Mouse (Mus musculus): Measurements from ENCODE around the gene Sec13. TPM values are rescaled to one million over a fixed set of nuclear protein-coding genes. Genes with fewer than 3 reads are reported as not detected.

Sec13 gene
- polyA plus RNA-seq, 1 experiment from 2014 or later = 196 TPM

DNA sequence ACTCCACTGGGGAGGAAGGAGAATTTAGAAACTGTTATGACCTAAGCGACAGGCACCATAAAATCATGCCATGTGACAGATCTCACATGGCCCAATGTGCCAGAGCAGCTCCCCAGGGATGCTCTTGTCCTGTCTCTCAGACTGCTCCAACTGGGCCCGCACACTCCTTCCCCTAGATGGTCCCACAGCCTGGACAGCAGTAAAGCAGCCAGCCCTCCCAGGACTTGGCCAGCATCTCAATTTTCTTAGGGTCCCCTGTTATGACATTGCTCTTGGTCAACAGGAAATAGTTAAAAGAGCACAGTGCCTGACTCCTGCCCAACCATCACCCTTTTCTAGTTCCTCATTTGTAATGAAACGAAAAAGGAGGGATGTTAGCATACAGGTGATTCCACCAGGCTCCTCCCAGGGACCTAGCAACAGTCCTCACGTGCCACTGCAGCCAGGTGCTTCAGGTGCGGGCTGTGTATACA is 47.8 kb downstream of the Sec13 start:
- WGBS = 86% methylated on average over 5 of the region's 5 CpGs
- DNase-seq (ENCODE audit: low spot score) = no peak
- Histone ChIP-seq H3K36me3 (replicated peaks; ENCODE audit: control insufficient read depth, insufficient read depth) (no peaks in the 10 kb centered on the region), H3K4me1 (replicated peaks; ENCODE audit: control insufficient read depth, insufficient read depth, low read length) (peaks cover 6% of the 10 kb centered on the region; the same call in 1 of the 2 replicates), H3K27me3 (ENCODE audit: control insufficient read depth, insufficient read depth, low read length) (no peaks in the 10 kb centered on the region), H3K4me3 (replicated peaks; ENCODE audit: low read length) (no peak overlapping the region), H3K9ac (no peak overlapping the region), H3K9me3 (ENCODE audit: control insufficient read depth, low read length) (no peaks in the 10 kb centered on the region), H3K4me2 (replicated peaks) (no peak overlapping the region), H3K27ac (no peak overlapping the region)
- no peak for ATAC-seq (ENCODE audit: low FRiP score)

DNA sequence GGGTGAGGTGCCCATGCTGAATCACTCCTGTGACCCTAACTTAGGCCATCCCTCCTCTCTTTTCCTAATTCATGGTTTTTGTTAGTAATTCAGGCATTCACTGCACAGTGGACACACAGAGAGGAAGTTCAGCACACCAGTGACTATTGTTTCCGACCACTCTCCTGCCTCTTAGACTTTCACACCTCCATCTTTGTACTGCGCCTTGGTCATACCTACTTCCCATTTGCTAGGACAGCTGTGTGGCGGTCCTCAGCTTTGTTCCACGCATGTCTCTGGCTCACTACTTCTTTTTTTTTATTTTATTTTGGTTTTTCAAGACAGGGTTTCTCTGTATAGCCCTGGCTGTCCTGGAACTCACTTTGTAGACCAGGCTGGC is 49.5 kb downstream of the Sec13 start:
- Histone ChIP-seq H3K4me3 (replicated peaks; ENCODE audit: low read length) (no peak overlapping the region), H3K9ac (no peak overlapping the region)
- ATAC-seq (ENCODE audit: low FRiP score) = no peak

DNA sequence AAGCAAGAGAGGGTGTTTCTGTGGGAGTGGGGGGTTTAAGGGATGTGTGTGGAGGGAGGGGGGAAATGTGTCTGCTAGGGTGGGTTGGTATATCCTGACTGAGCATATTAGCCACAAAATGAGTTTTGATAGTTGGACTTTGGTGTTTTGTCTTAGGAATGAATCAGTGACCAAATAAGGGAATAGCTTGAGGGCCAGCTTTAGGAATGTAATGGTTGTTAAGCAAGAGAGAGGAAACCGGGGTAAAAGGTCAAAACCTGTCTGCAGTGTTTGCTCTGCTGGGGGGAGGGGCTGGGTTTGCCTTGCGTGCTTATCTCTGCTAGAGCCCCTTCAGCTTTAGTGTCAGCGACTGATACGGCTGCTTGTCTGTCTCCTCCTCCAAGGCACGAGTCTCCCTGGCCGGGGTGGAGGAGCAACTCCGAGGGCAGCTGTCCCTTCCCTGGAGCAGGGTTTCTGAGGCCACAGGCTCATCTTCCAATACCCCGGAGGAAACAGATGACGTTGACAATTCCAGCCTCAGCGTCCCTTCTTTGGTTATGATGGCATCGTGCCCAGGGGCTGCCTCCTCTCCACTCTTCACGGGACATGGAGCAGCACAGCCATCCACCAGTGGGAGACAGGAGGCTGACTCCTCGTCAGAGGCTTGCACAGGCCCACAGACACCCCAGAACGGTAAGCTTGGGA is 50.0 kb downstream of the Sec13 start:
- H3K36me3 ChIP-seq (replicated peaks; ENCODE audit: control insufficient read depth, insufficient read depth) = no peaks in the 10 kb centered on the region
- peak overlapping the region; percentile 24 for H3K4me2 ChIP-seq (replicated peaks)
- H3K4me1 ChIP-seq (replicated peaks; ENCODE audit: control insufficient read depth, insufficient read depth, low read length) = peaks cover 5% of the 10 kb centered on the region; the same call in 1 of the 2 replicates
- 0 out of 2 replicates have a peak overlapping the region, but pooled peaks have one; percentile 16 for H3K9ac ChIP-seq
- no peak overlapping the region for H3K4me3 ChIP-seq (replicated peaks; ENCODE audit: low read length)
- ATAC-seq (ENCODE audit: low FRiP score) (no peak), DNase-seq (ENCODE audit: low spot score) (no peak)
- H3K9me3 ChIP-seq (ENCODE audit: control insufficient read depth, low read length) = no peaks in the 10 kb centered on the region
- H3K27me3 ChIP-seq (ENCODE audit: control insufficient read depth, insufficient read depth, low read length) = no peaks in the 10 kb centered on the region
- WGBS = 9% methylated on average over 14 of the region's 14 CpGs
- 0 out of 2 replicates have a peak overlapping the region, but pooled peaks have one; percentile 14 for H3K27ac ChIP-seq

More for the DNA sequence above, 49.5 kb downstream of the Sec13 start:
- DNase-seq (ENCODE audit: low spot score) = no peak
- 85% methylated on average over 4 of the region's 4 CpGs for WGBS
- Histone ChIP-seq H3K27ac (0 out of 2 replicates have a peak overlapping the region, but pooled peaks have one; percentile 14), H3K36me3 (replicated peaks; ENCODE audit: control insufficient read depth, insufficient read depth) (no peaks in the 10 kb centered on the region), H3K4me1 (replicated peaks; ENCODE audit: control insufficient read depth, insufficient read depth, low read length) (peaks cover 5% of the 10 kb centered on the region; the same call in 1 of the 2 replicates), H3K27me3 (ENCODE audit: control insufficient read depth, insufficient read depth, low read length) (no peaks in the 10 kb centered on the region), H3K4me2 (replicated peaks) (peak overlapping the region; percentile 24; the same call in 1 of the 2 replicates), H3K9me3 (ENCODE audit: control insufficient read depth, low read length) (no peaks in the 10 kb centered on the region)

DNA sequence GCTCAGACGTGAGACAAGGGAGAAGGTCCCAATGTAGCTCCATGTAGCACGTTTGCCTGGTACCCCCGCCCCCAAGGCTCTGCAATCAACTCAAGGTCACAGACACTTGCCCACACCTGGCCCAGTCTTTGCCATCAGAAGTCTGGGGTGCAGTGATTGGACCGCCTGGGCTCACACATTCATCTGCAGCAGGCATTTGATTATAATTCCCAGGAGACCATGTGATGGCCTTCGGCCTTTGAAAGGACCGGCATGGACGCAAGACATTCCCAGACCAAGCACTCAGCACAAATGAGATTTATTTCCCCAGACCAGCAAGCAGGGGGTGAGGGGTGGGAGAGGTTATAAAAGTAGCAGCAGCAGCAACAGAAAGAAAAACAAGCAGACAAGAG is 50.5 kb downstream of the Sec13 start:
- ATAC-seq (ENCODE audit: low FRiP score) (no peak), DNase-seq (ENCODE audit: low spot score) (no peak)
- H3K4me1 ChIP-seq (replicated peaks; ENCODE audit: control insufficient read depth, insufficient read depth, low read length) = peaks cover 5% of the 10 kb centered on the region; the same call in 1 of the 2 replicates
- H3K27me3 ChIP-seq (ENCODE audit: control insufficient read depth, insufficient read depth, low read length) = no peaks in the 10 kb centered on the region
- H3K4me2 ChIP-seq (replicated peaks) = no peak overlapping the region
- H3K4me3 ChIP-seq (replicated peaks; ENCODE audit: low read length) = no peak overlapping the region
- no peaks in the 10 kb centered on the region for H3K9me3 ChIP-seq (ENCODE audit: control insufficient read depth, low read length)
- no peak overlapping the region for H3K27ac ChIP-seq
- H3K36me3 ChIP-seq (replicated peaks; ENCODE audit: control insufficient read depth, insufficient read depth) = no peaks in the 10 kb centered on the region
- no peak overlapping the region for H3K9ac ChIP-seq
- 25% methylated on average over 7 of the region's 7 CpGs for WGBS

DNA sequence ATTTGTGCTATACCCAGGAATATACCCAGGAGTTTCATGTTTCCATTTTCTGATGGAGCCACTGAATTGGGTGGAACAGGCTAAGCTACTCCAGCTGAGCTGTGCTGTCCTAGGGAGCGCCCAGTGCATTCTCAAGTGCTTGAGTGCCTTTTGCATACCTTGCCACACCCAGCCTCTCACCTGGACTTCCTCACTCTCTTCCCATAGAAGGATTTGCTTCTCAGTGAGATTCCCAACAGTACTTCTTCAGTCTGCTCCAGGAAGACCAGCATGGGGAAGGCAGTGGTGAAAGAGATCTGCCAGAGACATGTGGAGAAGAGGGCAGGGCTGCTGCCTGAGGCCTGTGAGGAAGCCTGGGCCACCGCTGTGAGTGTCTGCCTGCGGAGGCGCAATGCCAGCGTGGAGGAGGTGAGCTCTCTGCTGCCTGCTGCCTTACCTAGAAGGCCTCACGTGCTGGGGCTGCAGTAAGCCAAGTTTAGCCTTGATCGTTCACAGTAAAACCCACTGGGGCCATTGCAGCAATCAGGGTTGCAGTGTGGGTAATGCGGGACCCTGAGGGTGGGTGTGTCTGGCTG is 53.9 kb downstream of the Sec13 start:
- Histone ChIP-seq H3K4me2 (replicated peaks) (no peak overlapping the region), H3K9ac (no peak overlapping the region), H3K36me3 (replicated peaks; ENCODE audit: control insufficient read depth, insufficient read depth) (no peaks in the 10 kb centered on the region), H3K4me1 (replicated peaks; ENCODE audit: control insufficient read depth, insufficient read depth, low read length) (peaks cover 5% of the 10 kb centered on the region; the same call in 1 of the 2 replicates), H3K4me3 (replicated peaks; ENCODE audit: low read length) (no peak overlapping the region), H3K27me3 (ENCODE audit: control insufficient read depth, insufficient read depth, low read length) (no peaks in the 10 kb centered on the region), H3K9me3 (ENCODE audit: control insufficient read depth, low read length) (no peaks in the 10 kb centered on the region), H3K27ac (no peak overlapping the region)
- WGBS = 48% methylated on average over 8 of the region's 8 CpGs
- DNase-seq (ENCODE audit: low spot score) (no peak), ATAC-seq (ENCODE audit: low FRiP score) (no peak)

DNA sequence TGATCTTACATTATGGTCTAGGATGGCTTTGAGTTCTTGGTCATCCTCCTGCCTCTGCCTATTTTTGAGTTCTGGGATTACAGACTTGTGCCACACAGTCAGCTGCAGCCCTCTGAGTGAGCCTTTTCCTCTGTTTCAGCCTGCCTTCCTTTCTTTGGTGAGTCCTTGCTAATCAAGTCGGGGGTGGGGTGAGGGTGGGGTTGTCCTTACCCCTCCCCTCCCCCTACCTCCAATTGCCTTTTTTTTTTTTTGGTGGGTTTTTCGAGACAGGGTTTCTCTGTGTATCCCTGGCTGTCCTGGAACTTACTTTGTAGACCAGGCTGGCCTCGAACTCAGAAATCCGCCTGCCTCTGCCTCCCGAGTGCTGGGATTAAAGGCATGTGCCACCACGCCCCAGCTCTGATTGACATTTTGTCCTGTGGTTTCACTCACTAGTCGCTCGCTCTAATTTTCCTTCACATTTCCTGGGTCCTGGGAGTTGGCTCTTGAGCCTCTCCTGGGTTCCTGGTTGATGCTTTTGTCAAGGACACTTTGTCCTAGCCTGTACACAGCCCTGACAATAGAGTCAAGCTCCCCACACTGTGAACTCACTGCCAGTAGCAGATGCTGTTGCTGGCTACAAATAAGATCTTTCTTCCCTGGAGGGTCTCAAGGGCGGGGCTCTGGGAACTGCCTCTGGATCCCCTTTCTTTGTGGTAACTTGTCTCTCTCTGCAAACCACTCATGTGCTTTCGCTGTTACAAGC is 57.3 kb downstream of the Sec13 start:
- Histone ChIP-seq H3K4me1 (replicated peaks; ENCODE audit: control insufficient read depth, insufficient read depth, low read length) (no peaks in the 10 kb centered on the region; the same call in 1 of the 2 replicates), H3K9me3 (ENCODE audit: control insufficient read depth, low read length) (no peaks in the 10 kb centered on the region), H3K36me3 (replicated peaks; ENCODE audit: control insufficient read depth, insufficient read depth) (no peaks in the 10 kb centered on the region), H3K4me3 (replicated peaks; ENCODE audit: low read length) (no peak overlapping the region), H3K9ac (no peak overlapping the region), H3K27me3 (ENCODE audit: control insufficient read depth, insufficient read depth, low read length) (no peaks in the 10 kb centered on the region), H3K27ac (no peak overlapping the region), H3K4me2 (replicated peaks) (no peak overlapping the region)
- DNase-seq (ENCODE audit: low spot score) = no peak
- WGBS = 91% methylated on average over 10 of the region's 10 CpGs
- no peak for ATAC-seq (ENCODE audit: low FRiP score)

DNA sequence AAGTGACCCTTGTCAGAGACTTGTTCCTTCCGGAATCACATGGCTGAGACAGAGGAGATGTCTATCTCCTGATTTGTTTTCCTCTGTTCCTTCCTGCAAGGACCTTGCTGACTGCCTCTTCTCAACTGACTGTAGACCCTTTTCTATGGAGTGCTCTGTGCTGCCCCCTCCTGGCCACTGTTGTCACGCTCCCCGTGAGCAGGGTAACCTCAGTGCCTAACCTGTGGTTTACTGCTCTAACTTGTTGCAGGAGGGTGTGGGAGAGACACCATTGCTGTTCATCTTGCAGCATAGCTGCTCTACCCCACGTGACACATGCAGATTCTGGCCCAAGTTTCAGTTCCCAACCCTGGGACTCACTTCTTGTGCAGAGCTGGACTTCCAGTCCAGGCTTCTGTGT is 59.3 kb downstream of the Sec13 start:
- no peak overlapping the region for H3K9ac ChIP-seq
- no peaks in the 10 kb centered on the region for H3K27me3 ChIP-seq (ENCODE audit: control insufficient read depth, insufficient read depth, low read length)
- H3K4me2 ChIP-seq (replicated peaks) = no peak overlapping the region
- no peaks in the 10 kb centered on the region for H3K36me3 ChIP-seq (replicated peaks; ENCODE audit: control insufficient read depth, insufficient read depth)
- peak; percentile 54 for DNase-seq (ENCODE audit: low spot score)
- H3K4me3 ChIP-seq (replicated peaks; ENCODE audit: low read length) = no peak overlapping the region
- H3K27ac ChIP-seq = no peak overlapping the region
- 16% methylated on average over 4 of the region's 4 CpGs for WGBS
- ATAC-seq (ENCODE audit: low FRiP score) = no peak
- no peaks in the 10 kb centered on the region; the same call in 1 of the 2 replicates for H3K4me1 ChIP-seq (replicated peaks; ENCODE audit: control insufficient read depth, insufficient read depth, low read length)
- H3K9me3 ChIP-seq (ENCODE audit: control insufficient read depth, low read length) = no peaks in the 10 kb centered on the region

DNA sequence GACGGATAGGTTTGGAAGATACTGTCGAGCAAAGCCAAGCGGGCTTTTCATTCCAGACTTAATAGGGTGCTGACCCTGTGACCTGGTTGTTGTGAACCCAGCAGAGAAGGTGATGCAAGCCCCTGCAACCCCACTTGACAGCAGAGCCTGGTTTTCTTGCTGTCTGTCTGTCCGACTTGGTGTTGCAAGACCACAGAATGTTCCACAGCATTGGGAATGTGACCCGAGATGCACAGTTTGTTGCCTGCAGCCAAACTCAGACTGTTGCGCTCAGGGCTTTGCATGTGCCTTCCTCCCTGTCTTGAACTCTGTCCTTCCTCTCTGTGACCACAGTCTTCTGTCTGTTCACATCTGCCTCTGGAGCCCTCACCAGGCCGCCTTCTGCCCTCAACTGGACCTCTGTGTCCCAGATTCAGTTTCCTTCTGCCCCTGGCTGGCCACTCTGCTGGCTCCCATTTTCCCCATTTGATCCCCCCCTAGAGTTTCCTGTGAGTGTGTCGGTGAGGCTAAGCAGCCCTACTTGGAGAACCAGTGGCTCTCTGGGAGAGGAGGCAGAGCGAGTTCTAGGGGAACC is 60.5 kb downstream of the Sec13 start:
- Histone ChIP-seq H3K9ac (no peak overlapping the region), H3K27ac (no peak overlapping the region), H3K4me1 (replicated peaks; ENCODE audit: control insufficient read depth, insufficient read depth, low read length) (no peaks in the 10 kb centered on the region; the same call in 1 of the 2 replicates), H3K4me3 (replicated peaks; ENCODE audit: low read length) (no peak overlapping the region), H3K36me3 (replicated peaks; ENCODE audit: control insufficient read depth, insufficient read depth) (no peaks in the 10 kb centered on the region), H3K4me2 (replicated peaks) (no peak overlapping the region), H3K27me3 (ENCODE audit: control insufficient read depth, insufficient read depth, low read length) (no peaks in the 10 kb centered on the region), H3K9me3 (ENCODE audit: control insufficient read depth, low read length) (no peaks in the 10 kb centered on the region)
- ATAC-seq (ENCODE audit: low FRiP score) = no peak
- no peak for DNase-seq (ENCODE audit: low spot score)
- WGBS = 87% methylated on average over 9 of the region's 9 CpGs
